Mouse (Mus musculus) heart, postnatal 0 days (tissue): ENCODE measurements around the gene Upk1b.

Source experiments
- CTCF ChIP-seq: IDR thresholded peaks from 2 replicates; pipeline ENCODE4 v1.5.1; 2016; ENCODE audit warnings: antibody characterized with exemption, control low read depth, low read depth
- EP300 ChIP-seq: IDR thresholded peaks from 2 replicates; pipeline ENCODE4 v1.6.1; 2016; ENCODE audit warnings: antibody characterized with exemption, low read depth

GRCm38 (mm10) chr16:38793120-38793519 is 7.0 kb downstream of the Upk1b start:
- TF ChIP-seq CTCF (no peak), EP300 (no peak)
